Mouse (Mus musculus): ENCODE measurements around the gene Eng.
A peak's percentile ranks its signal among the peaks of the same experiment; 100 is the strongest.

Eng gene

GRCm38 (mm10) chr2:32624111-32624748 lies 22.2 kb upstream of the Eng start:
- DNase-seq (ENCODE audit: low spot score in 2 of 2) = no peak

GRCm38 (mm10) chr2:32625212-32625872 lies 21.1 kb upstream of the Eng start:
- DNase-seq (ENCODE audit: low spot score in 2 of 2) = peak; percentile 87 to 90

GRCm38 (mm10) chr2:32625873-32626694 lies 20.3 kb upstream of the Eng start:
- peak in 1 of 2 experiments; percentile 55 for DNase-seq (ENCODE audit: low spot score in 2 of 2)

- no peak for DNase-seq (ENCODE audit: low spot score in 2 of 2)
Measured at GRCm38 (mm10) chr2:32627266-32628043, 18.9 kb upstream of the Eng start.

GRCm38 (mm10) chr2:32628044-32628550 lies 18.3 kb upstream of the Eng start:
- DNase-seq (ENCODE audit: low spot score in 2 of 2) = no peak

GRCm38 (mm10) chr2:32628729-32629128 lies 17.7 kb upstream of the Eng start:
- peak; percentile 59 to 71 for DNase-seq (ENCODE audit: low spot score in 2 of 2)

GRCm38 (mm10) chr2:32629276-32629976 lies 17.0 kb upstream of the Eng start:
- DNase-seq (ENCODE audit: low spot score in 2 of 2) = no peak

GRCm38 (mm10) chr2:32630036-32630435 lies 16.4 kb upstream of the Eng start:
- DNase-seq (ENCODE audit: low spot score in 2 of 2) = no peak

- no peak for DNase-seq (ENCODE audit: low spot score in 2 of 2)
Measured at GRCm38 (mm10) chr2:32631046-32631445, 15.3 kb upstream of the Eng start.

- peak in 1 of 2 experiments; percentile 57 for DNase-seq (ENCODE audit: low spot score in 2 of 2)
Measured at GRCm38 (mm10) chr2:32631737-32632394, 14.5 kb upstream of the Eng start.

- no peak for DNase-seq (ENCODE audit: low spot score in 2 of 2)
Measured at GRCm38 (mm10) chr2:32633660-32634059, 12.7 kb upstream of the Eng start.

GRCm38 (mm10) chr2:32634277-32635105 lies 11.9 kb upstream of the Eng start:
- no peak for DNase-seq (ENCODE audit: low spot score in 2 of 2)

- DNase-seq (ENCODE audit: low spot score in 2 of 2) = no peak
Measured at GRCm38 (mm10) chr2:32636617-32637016, 9.8 kb upstream of the Eng start.

GRCm38 (mm10) chr2:32637778-32638281 lies 8.6 kb upstream of the Eng start:
- DNase-seq (ENCODE audit: low spot score in 2 of 2) = no peak

GRCm38 (mm10) chr2:32639632-32640031 lies 6.8 kb upstream of the Eng start:
- DNase-seq (ENCODE audit: low spot score in 2 of 2) = no peak

GRCm38 (mm10) chr2:32640550-32641051 lies 5.8 kb upstream of the Eng start:
- DNase-seq (ENCODE audit: low spot score in 2 of 2) = no peak

- DNase-seq (ENCODE audit: low spot score in 2 of 2) = no peak
Measured at GRCm38 (mm10) chr2:32641810-32642209, 4.6 kb upstream of the Eng start.

- DNase-seq (ENCODE audit: low spot score in 2 of 2) = no peak
Measured at GRCm38 (mm10) chr2:32642813-32643212, 3.6 kb upstream of the Eng start.

- DNase-seq (ENCODE audit: low spot score in 2 of 2) = no peak
Measured at GRCm38 (mm10) chr2:32644083-32644482, 2.3 kb upstream of the Eng start.

Measured in right cerebral cortex, postnatal 36 days (tissue).